Mouse (Mus musculus): Measurements from ENCODE around the gene Cog2. TPM values are rescaled to one million over a fixed set of nuclear protein-coding genes. Genes with fewer than 3 reads are reported as not detected.
A peak's percentile ranks its signal among the peaks of the same experiment; 100 is the strongest.

Cog2 gene
- polyA plus RNA-seq (2012; rRNA removed) (35.5 and 36.1 TPM in 2 replicates), polyA plus RNA-seq (2014; fragmentation: Nextera tagmentation; extraction: Ambion mirVana) (40.5 and 40.6 TPM in 2 replicates)

DNA sequence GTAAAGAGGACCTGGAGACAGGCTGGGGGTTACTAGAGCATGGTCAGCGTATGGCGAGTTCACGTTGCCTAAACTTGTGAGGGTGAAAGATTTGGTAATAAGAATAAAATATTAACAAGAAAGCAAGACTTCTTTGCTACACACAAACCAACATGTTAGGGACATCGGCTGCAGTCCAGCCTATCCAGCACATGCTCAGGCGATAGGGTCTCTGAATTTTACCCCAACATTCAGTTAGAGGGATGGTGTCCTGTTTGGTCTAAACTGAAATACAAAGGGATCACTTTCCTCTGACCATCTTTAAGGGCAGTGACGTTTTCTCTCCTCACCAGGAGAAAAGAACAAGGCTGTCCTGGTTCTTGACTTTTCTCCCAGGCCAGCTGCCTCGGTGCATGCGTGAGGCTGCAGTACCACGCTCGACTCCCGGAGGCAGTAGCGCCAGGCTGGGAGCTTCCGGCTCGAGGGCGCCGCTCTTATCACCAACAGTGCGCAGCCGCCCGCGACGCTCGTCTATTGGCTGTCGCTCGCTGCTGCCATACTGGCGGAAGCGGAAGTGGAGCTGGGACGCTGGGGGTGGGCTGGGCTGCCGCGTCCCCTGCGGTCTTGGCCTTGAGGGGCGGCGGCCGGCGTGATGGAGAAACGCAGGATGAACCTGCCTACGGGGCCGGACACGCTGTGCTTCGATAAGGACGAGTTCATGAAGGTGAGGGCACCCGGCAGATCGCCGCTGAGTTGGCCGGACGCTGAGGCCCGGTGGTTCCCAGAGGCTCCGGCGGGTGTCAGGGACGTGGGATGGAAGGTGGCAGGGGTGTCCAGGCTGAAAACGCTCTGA is at the start of gene Cog2:
Gene Cog2 (plus strand): TSS at position 519 of the 832 bp plus-strand sequence.
- Histone ChIP-seq H3K4me3 (replicated peaks; ENCODE audit: low read length) (peak within 1 kb of the TSS; percentile 85), H3K9ac (ENCODE audit: low read depth, low read length, severe bottlenecking) (peak within 1 kb of the TSS; percentile 78), H3K36me3 (ENCODE audit: control insufficient read depth, insufficient read depth, low read length) (peaks cover 4% of the 10 kb centered on the region; the same call in 1 of the 2 replicates), H3K27me3 (ENCODE audit: control insufficient read depth, insufficient read depth, low read length) (no peaks in the 10 kb centered on the region), H3K4me2 (replicated peaks; ENCODE audit: low read depth, low read length, severe bottlenecking) (peak within 1 kb of the TSS; percentile 64), H3K27ac (replicated peaks; ENCODE audit: low read depth, low read length) (no peak within 1 kb of the TSS), H3K9me3 (ENCODE audit: control insufficient read depth, low read length) (no peaks in the 10 kb centered on the region), H3K4me1 (ENCODE audit: control insufficient read depth, insufficient read depth, low read length) (peaks cover 10% of the 10 kb centered on the region; the same call in 1 of the 2 replicates)
- 10% methylated on average over 50 of the region's 50 CpGs for WGBS
- TF ChIP-seq POLR2A (IDR thresholded peaks at IDR 0.05; ENCODE audit: borderline replicate concordance, extremely low read depth, insufficient read depth, insufficient read length): peak; percentile 90; the same call in 1 of the 2 replicates
- ATAC-seq (ENCODE audit: low FRiP score, low read depth): peak; percentile 99
- peak; percentile 97 for DNase-seq (ENCODE audit: low spot score)

- Histone ChIP-seq H3K9me3 (ENCODE audit: control insufficient read depth, low read length) (no peaks in the 10 kb centered on the region), H3K27ac (replicated peaks; ENCODE audit: low read depth, low read length) (no peak overlapping the region), H3K4me1 (ENCODE audit: control insufficient read depth, insufficient read depth, low read length) (no peaks in the 10 kb centered on the region), H3K4me2 (replicated peaks; ENCODE audit: low read depth, low read length, severe bottlenecking) (no peak overlapping the region), H3K4me3 (replicated peaks; ENCODE audit: low read length) (no peak overlapping the region), H3K27me3 (ENCODE audit: control insufficient read depth, insufficient read depth, low read length) (no peaks in the 10 kb centered on the region), H3K36me3 (ENCODE audit: control insufficient read depth, insufficient read depth, low read length) (no peaks in the 10 kb centered on the region), H3K9ac (ENCODE audit: low read depth, low read length, severe bottlenecking) (no peak overlapping the region)
- DNase-seq (ENCODE audit: low spot score) (no peak), ATAC-seq (ENCODE audit: low FRiP score, low read depth) (no peak)
- no peak for TF ChIP-seq POLR2A (IDR thresholded peaks at IDR 0.05; ENCODE audit: borderline replicate concordance, extremely low read depth, insufficient read depth, insufficient read length)
- 77% methylated on average over 5 of the region's 5 CpGs for WGBS
Observed at GRCm38 (mm10) chr8:124475690-124476089, 44.9 kb upstream of the Cog2 start.

DNA sequence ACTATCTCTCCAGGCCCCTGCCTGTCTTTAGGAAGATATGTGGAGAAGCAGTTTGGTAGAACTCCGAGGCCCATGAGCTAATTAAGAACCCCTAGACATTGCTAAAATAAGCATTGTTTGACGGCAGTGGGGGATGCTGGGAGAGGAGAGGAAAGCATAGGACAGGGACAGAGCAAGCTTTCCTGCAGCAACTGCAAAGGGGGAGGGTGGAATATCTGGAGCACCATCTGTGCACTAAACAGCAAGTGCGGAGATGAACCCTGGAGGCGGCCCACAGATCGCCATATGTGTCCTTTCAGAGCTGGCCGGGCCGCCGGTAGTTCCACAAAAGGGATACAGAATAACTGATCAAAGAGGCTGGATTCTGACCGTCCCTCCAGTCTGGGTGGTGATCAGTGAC is 43.9 kb upstream of the Cog2 start:
- Histone ChIP-seq H3K4me2 (replicated peaks; ENCODE audit: low read depth, low read length, severe bottlenecking) (no peak overlapping the region), H3K4me1 (ENCODE audit: control insufficient read depth, insufficient read depth, low read length) (no peaks in the 10 kb centered on the region), H3K9ac (ENCODE audit: low read depth, low read length, severe bottlenecking) (no peak overlapping the region), H3K27ac (replicated peaks; ENCODE audit: low read depth, low read length) (no peak overlapping the region), H3K9me3 (ENCODE audit: control insufficient read depth, low read length) (no peaks in the 10 kb centered on the region), H3K4me3 (replicated peaks; ENCODE audit: low read length) (no peak overlapping the region), H3K36me3 (ENCODE audit: control insufficient read depth, insufficient read depth, low read length) (no peaks in the 10 kb centered on the region), H3K27me3 (ENCODE audit: control insufficient read depth, insufficient read depth, low read length) (no peaks in the 10 kb centered on the region)
- ATAC-seq (ENCODE audit: low FRiP score, low read depth) (no peak), DNase-seq (ENCODE audit: low spot score) (no peak)
- no peak for TF ChIP-seq POLR2A (IDR thresholded peaks at IDR 0.05; ENCODE audit: borderline replicate concordance, extremely low read depth, insufficient read depth, insufficient read length)
- 66% methylated on average over 9 of the region's 9 CpGs for WGBS

DNA sequence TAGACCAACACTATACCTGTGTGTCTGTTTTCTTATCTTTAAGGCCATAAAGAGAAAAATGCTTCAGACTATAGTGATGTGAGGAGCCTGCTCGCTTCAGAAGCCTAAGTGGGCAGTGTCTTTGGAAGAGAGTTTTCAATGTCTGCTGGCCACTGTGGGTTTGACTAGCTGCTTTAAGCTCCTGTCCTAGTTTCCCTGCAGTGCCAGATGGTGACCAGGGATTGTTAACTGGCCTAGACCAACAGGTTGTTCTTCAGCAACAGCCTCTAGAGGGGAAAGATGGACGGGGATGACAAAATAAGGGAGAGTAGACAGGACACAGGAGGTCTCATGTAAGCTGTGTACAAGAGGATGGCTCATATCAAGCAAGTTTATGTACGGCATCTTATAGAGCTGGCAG is 41.3 kb upstream of the Cog2 start:
- no peak for TF ChIP-seq POLR2A (IDR thresholded peaks at IDR 0.05; ENCODE audit: borderline replicate concordance, extremely low read depth, insufficient read depth, insufficient read length)
- Histone ChIP-seq H3K27me3 (ENCODE audit: control insufficient read depth, insufficient read depth, low read length) (no peaks in the 10 kb centered on the region), H3K9ac (ENCODE audit: low read depth, low read length, severe bottlenecking) (no peak overlapping the region), H3K4me2 (replicated peaks; ENCODE audit: low read depth, low read length, severe bottlenecking) (no peak overlapping the region), H3K4me3 (replicated peaks; ENCODE audit: low read length) (no peak overlapping the region), H3K27ac (replicated peaks; ENCODE audit: low read depth, low read length) (no peak overlapping the region), H3K4me1 (ENCODE audit: control insufficient read depth, insufficient read depth, low read length) (no peaks in the 10 kb centered on the region), H3K36me3 (ENCODE audit: control insufficient read depth, insufficient read depth, low read length) (no peaks in the 10 kb centered on the region), H3K9me3 (ENCODE audit: control insufficient read depth, low read length) (no peaks in the 10 kb centered on the region)
- no peak for DNase-seq (ENCODE audit: low spot score)
- no peak for ATAC-seq (ENCODE audit: low FRiP score, low read depth)
- 83% methylated on average over 3 of the region's 3 CpGs for WGBS

DNA sequence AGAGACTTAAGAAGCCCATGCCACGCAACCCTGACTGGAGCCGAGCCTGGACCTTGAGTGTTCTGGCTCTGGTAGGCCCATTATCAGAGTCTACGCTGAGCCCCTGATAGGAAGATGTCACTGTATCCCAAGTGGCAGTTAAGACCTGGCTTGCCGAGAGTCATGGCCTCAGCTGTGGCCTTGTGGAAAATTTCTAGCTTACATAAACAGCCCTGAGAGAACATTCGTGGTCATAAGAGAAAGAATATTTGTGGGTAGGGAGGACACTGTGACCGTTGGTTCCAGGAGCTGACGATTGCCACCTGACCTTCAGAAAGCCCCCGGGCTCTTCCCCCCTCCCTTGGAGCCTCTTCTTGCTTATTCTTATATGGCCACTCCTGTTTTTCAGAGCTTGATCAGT is 40.2 kb upstream of the Cog2 start:
- TF ChIP-seq POLR2A (IDR thresholded peaks at IDR 0.05; ENCODE audit: borderline replicate concordance, extremely low read depth, insufficient read depth, insufficient read length): no peak
- Histone ChIP-seq H3K27me3 (ENCODE audit: control insufficient read depth, insufficient read depth, low read length) (no peaks in the 10 kb centered on the region), H3K4me3 (replicated peaks; ENCODE audit: low read length) (no peak overlapping the region), H3K9ac (ENCODE audit: low read depth, low read length, severe bottlenecking) (no peak overlapping the region), H3K4me1 (ENCODE audit: control insufficient read depth, insufficient read depth, low read length) (no peaks in the 10 kb centered on the region), H3K4me2 (replicated peaks; ENCODE audit: low read depth, low read length, severe bottlenecking) (no peak overlapping the region), H3K27ac (replicated peaks; ENCODE audit: low read depth, low read length) (no peak overlapping the region), H3K36me3 (ENCODE audit: control insufficient read depth, insufficient read depth, low read length) (no peaks in the 10 kb centered on the region), H3K9me3 (ENCODE audit: control insufficient read depth, low read length) (no peaks in the 10 kb centered on the region)
- 86% methylated on average over 8 of the region's 8 CpGs for WGBS
- DNase-seq (ENCODE audit: low spot score) (no peak), ATAC-seq (ENCODE audit: low FRiP score, low read depth) (no peak)
